26 mouse cellular contexts compared by ENCODE assay signal in genomic region chr1:186312008-186312407, GRCm38 (mm10).
DNase-seq lines count a peak whose midpoint lies in the region; ATAC-seq and TF ChIP-seq lines count a peak whose summit lies in the region.
"Had no signal": no experiment of that assay in that cellular context is flagged by ENCODE, and none has a peak within 500 bp of the region (broad histone marks: within the 10 kb centered on the region; RNA-seq: fewer than 3 reads in every experiment).

No protein-coding gene starts in this region.

- H3K9ac ChIP-seq in midbrain, embryonic 11.5 days (ENCODE audit: low read length), result no peak overlapping the region
- no peak overlapping the region for H3K9ac ChIP-seq in midbrain, postnatal 0 days (replicated peaks; ENCODE audit: low read length, poor library complexity, severe bottlenecking)
- H3K9ac ChIP-seq in heart, postnatal 0 days (replicated peaks; ENCODE audit: low read depth, low read length), result no peak overlapping the region
- no peak overlapping the region for H3K9ac ChIP-seq in forebrain, embryonic 11.5 days (ENCODE audit: low read length)
- H3K9ac ChIP-seq: forebrain, embryonic 13.5 days; hindbrain, embryonic 12.5 days; intestine, embryonic 15.5 days; limb, embryonic 13.5 days; liver, embryonic 12.5 days; liver, postnatal 0 days; midbrain, embryonic 13.5 days; stomach, embryonic 15.5 days had no signal

- intact Hi-C loops in heart, postnatal 25 days (cut with DNase I), result no loop called here

- H3K36me3 ChIP-seq in midbrain, embryonic 11.5 days (ENCODE audit: control insufficient read depth, insufficient read depth, low read length), result no peaks in the 10 kb centered on the region
- no peaks in the 10 kb centered on the region for H3K36me3 ChIP-seq in midbrain, postnatal 0 days (ENCODE audit: insufficient read depth, low read length)
- H3K36me3 ChIP-seq in heart, postnatal 0 days (replicated peaks; ENCODE audit: control insufficient read depth, insufficient read depth, low read length), result no peaks in the 10 kb centered on the region
- no peaks in the 10 kb centered on the region for H3K36me3 ChIP-seq in forebrain, embryonic 11.5 days (ENCODE audit: control insufficient read depth, insufficient read depth, low read length)
- H3K36me3 ChIP-seq: hindbrain, embryonic 12.5 days; intestine, embryonic 15.5 days; limb, embryonic 13.5 days; liver, embryonic 12.5 days; midbrain, embryonic 13.5 days; stomach, embryonic 15.5 days had no signal

- ATAC-seq in midbrain, embryonic 11.5 days (ENCODE audit: low FRiP score), result no peak
- ATAC-seq in midbrain, postnatal 0 days (ENCODE audit: low FRiP score), result no peak
- ATAC-seq in heart, postnatal 0 days (ENCODE audit: insufficient read depth, low read depth), result no peak
- ATAC-seq in megakaryocyte progenitor cell, adult 5-6 weeks (replicated peaks; ENCODE audit: poor library complexity), result no peak
- no peak for ATAC-seq in forebrain, embryonic 11.5 days (replicated peaks; ENCODE audit: low FRiP score)
- ATAC-seq: CD4-positive, CD25-positive, alpha-beta regulatory T cell, adult 4 months; forebrain, embryonic 13.5 days; hindbrain, postnatal 0 days; intestine, embryonic 15.5 days; liver, embryonic 12.5 days; liver, postnatal 0 days; midbrain, embryonic 13.5 days had no signal

- H3K27me3 ChIP-seq in midbrain, embryonic 11.5 days (ENCODE audit: control insufficient read depth, insufficient read depth, low read length), result no peaks in the 10 kb centered on the region
- H3K27me3 ChIP-seq in midbrain, postnatal 0 days (ENCODE audit: insufficient read depth, low read length), result no peaks in the 10 kb centered on the region
- H3K27me3 ChIP-seq in heart, postnatal 0 days (ENCODE audit: control insufficient read depth, insufficient read depth, low read length), result no peaks in the 10 kb centered on the region
- H3K27me3 ChIP-seq in forebrain, embryonic 11.5 days (ENCODE audit: control insufficient read depth, insufficient read depth, low read length), result no peaks in the 10 kb centered on the region
- H3K27me3 ChIP-seq: forebrain, embryonic 13.5 days; hindbrain, embryonic 12.5 days; intestine, embryonic 15.5 days; limb, embryonic 13.5 days; liver, embryonic 12.5 days; megakaryocyte, embryonic 14.5 days; midbrain, embryonic 13.5 days; stomach, embryonic 15.5 days had no signal

- no peak overlapping the region for H3K27ac ChIP-seq in midbrain, embryonic 11.5 days (ENCODE audit: low read depth, low read length)
- no peak overlapping the region for H3K27ac ChIP-seq in midbrain, postnatal 0 days (ENCODE audit: low read depth, low read length)
- no peak overlapping the region for H3K27ac ChIP-seq in heart, postnatal 0 days (ENCODE audit: low read depth)
- no peak overlapping the region for H3K27ac ChIP-seq in forebrain, embryonic 11.5 days (ENCODE audit: low read depth, low read length)
- H3K27ac ChIP-seq: forebrain, embryonic 13.5 days; heart, adult 2 months; hindbrain, embryonic 12.5 days; hindbrain, postnatal 0 days; intestine, embryonic 15.5 days; kidney, postnatal 0 days; liver, embryonic 12.5 days; midbrain, embryonic 13.5 days; stomach, embryonic 15.5 days had no signal

- TF ChIP-seq CTCF in midbrain, postnatal 0 days (IDR thresholded peaks at IDR 0.05), result no peak
- no peak for TF ChIP-seq CTCF in heart, postnatal 0 days (IDR thresholded peaks at IDR 0.05; ENCODE audit: low read depth)

- WGBS in midbrain, embryonic 11.5 days, result 81% methylated on average over 7 of the region's 7 CpGs
- WGBS in midbrain, postnatal 0 days, result 81% methylated on average over 7 of the region's 7 CpGs
- 55% methylated on average over 7 of the region's 7 CpGs for WGBS in heart, postnatal 0 days
- WGBS in forebrain, embryonic 11.5 days, result 86% methylated on average over 7 of the region's 7 CpGs

- peak; percentile 14 to 19 for DNase-seq in heart, adult 9 months (ENCODE audit: low spot score in 2 of 2)
- DNase-seq in heart, postnatal 25 days (ENCODE audit: low spot score), result no peak
- peak; percentile 72 for DNase-seq in midbrain, embryonic 11.5 days (ENCODE audit: low spot score, missing footprints)
- no peak for DNase-seq in midbrain, postnatal 0 days (ENCODE audit: low spot score)
- DNase-seq in heart, postnatal 0 days (ENCODE audit: low spot score), result peak; percentile 34
- DNase-seq in forebrain, embryonic 11.5 days (ENCODE audit: low spot score), result no peak
- DNase-seq: adrenal gland, postnatal 25 days; cerebellum, adult 11-12 months; kidney, adult 2 months; liver, postnatal 0 days; lung, postnatal 36 days; retina, postnatal 1 day; right cerebral cortex, postnatal 25 days had no signal

- H3K4me3 ChIP-seq in midbrain, embryonic 11.5 days (ENCODE audit: low read depth, low read length), result no peak overlapping the region
- no peak overlapping the region for H3K4me3 ChIP-seq in midbrain, postnatal 0 days (ENCODE audit: low read depth, low read length)
- no peak overlapping the region for H3K4me3 ChIP-seq in heart, postnatal 0 days (ENCODE audit: low read depth, low read length)
- no peak overlapping the region for H3K4me3 ChIP-seq in forebrain, embryonic 11.5 days (ENCODE audit: low read depth, low read length)
- H3K4me3 ChIP-seq: forebrain, embryonic 13.5 days; heart, adult 2 months; hindbrain, embryonic 12.5 days; intestine, embryonic 15.5 days; limb, embryonic 13.5 days; liver, embryonic 12.5 days; megakaryocyte, embryonic 14.5 days; midbrain, embryonic 13.5 days; stomach, embryonic 15.5 days had no signal

- H3K9me3 ChIP-seq in midbrain, embryonic 11.5 days (ENCODE audit: control insufficient read depth, low read length), result no peaks in the 10 kb centered on the region
- H3K9me3 ChIP-seq in midbrain, postnatal 0 days (ENCODE audit: low read length), result no peaks in the 10 kb centered on the region
- H3K9me3 ChIP-seq in heart, postnatal 0 days (replicated peaks; ENCODE audit: control insufficient read depth, low read length), result no peaks in the 10 kb centered on the region
- H3K9me3 ChIP-seq in forebrain, embryonic 11.5 days (ENCODE audit: control insufficient read depth, low read length), result no peaks in the 10 kb centered on the region
- H3K9me3 ChIP-seq: forebrain, embryonic 13.5 days; hindbrain, embryonic 12.5 days; intestine, embryonic 15.5 days; limb, embryonic 13.5 days; liver, embryonic 12.5 days; midbrain, embryonic 13.5 days; stomach, embryonic 15.5 days had no signal

- H3K4me1 ChIP-seq in midbrain, embryonic 11.5 days (ENCODE audit: control insufficient read depth, insufficient read depth, low read length), result no peaks in the 10 kb centered on the region
- H3K4me1 ChIP-seq in midbrain, postnatal 0 days (ENCODE audit: insufficient read depth, low read length), result no peaks in the 10 kb centered on the region
- no peaks in the 10 kb centered on the region for H3K4me1 ChIP-seq in heart, postnatal 0 days (ENCODE audit: control insufficient read depth, insufficient read depth)
- H3K4me1 ChIP-seq in forebrain, embryonic 11.5 days (replicated peaks; ENCODE audit: control insufficient read depth, insufficient read depth, low read length), result no peaks in the 10 kb centered on the region
- H3K4me1 ChIP-seq: forebrain, embryonic 13.5 days; hindbrain, embryonic 12.5 days; intestine, embryonic 15.5 days; liver, embryonic 12.5 days; megakaryocyte, embryonic 14.5 days; stomach, embryonic 15.5 days had no signal

- no peak overlapping the region for H3K4me2 ChIP-seq in midbrain, embryonic 11.5 days
- no peak overlapping the region for H3K4me2 ChIP-seq in midbrain, postnatal 0 days (ENCODE audit: low read depth, low read length, poor library complexity, severe bottlenecking)
- no peak overlapping the region for H3K4me2 ChIP-seq in heart, postnatal 0 days (ENCODE audit: low read depth, low read length)
- H3K4me2 ChIP-seq in forebrain, embryonic 11.5 days (ENCODE audit: low read depth, low read length, severe bottlenecking), result no peak overlapping the region
- H3K4me2 ChIP-seq: forebrain, embryonic 13.5 days; hindbrain, embryonic 12.5 days; intestine, embryonic 15.5 days; limb, embryonic 13.5 days; liver, embryonic 12.5 days; midbrain, embryonic 13.5 days; stomach, embryonic 15.5 days had no signal

- TF ChIP-seq EP300 in heart, postnatal 0 days (IDR thresholded peaks at IDR 0.05; ENCODE audit: low read depth), result no peak

Comparison
In these comparisons a context has a peak if more than half of its experiments do, and no peak if none do; other contexts are left out.
1. DNase-seq: peak in heart, adult 9 months (2 of 2), midbrain, embryonic 11.5 days (single experiment) and heart, postnatal 0 days (single experiment); none in heart, postnatal 25 days (single experiment), midbrain, postnatal 0 days (single experiment) and forebrain, embryonic 11.5 days (single experiment).